Mouse (Mus musculus): ENCODE measurements around the gene Serinc1.
A peak's percentile ranks its signal among the peaks of the same experiment; 100 is the strongest.

Gene Serinc1

DNA sequence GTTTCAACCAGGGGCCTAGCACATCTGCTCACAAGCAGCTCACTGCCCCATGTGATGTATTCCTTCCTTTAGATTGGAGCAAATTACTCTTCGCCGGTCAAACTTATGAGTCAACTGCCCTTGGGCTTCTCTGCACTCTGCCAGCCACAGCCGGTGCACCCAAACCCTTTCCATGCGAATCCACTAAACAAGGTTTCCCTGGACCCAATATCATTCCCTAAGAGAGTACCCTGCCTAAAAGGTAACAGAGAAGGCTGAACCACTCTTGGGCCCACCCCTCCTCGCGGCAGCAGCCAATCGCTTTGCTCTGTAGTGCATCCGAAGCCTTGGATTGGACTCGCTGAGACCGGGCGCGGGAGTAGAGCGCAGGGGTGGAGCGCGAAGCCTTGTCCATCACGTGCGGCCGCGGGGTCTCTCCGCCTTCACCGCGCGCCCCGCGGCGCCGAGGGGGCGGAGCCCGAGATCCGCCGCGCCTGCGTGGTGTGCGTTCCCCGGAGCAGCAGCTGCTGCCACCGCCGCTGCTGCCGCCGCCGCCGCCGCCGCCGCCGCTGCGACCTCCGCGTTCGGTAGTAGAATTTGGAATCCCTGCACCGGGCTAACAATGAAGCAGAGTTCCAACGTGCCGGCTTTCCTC, 46.3 kb downstream of the Serinc1 start, which contains the start of gene Hsf2:
Gene Hsf2, plus strand, starts transcription at position 478 of the 634 bp plus-strand sequence.
- peak; percentile 99 for DNase-seq (ENCODE audit: low read depth, low spot score)

DNA sequence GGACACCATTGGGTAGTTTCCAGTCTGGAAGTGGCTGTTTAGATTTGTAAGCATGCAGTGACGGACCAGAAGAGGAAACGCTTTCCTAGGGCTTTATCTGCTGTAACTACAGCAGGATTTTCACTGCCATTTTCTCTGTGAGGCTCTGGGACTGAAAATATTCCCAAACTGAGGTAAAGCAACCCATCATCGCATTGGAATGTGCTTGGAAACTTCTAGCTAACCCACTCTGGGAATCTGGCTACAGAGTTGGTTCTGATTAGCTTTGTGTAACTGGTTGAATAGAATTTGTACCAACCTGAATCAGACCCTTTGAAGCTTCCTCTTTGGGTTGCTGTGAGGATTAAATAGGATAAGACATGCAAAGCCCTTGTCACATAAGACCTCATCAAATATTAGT, 47.6 kb downstream of the Serinc1 start:
- DNase-seq (ENCODE audit: low read depth, low spot score), result no peak

DNA sequence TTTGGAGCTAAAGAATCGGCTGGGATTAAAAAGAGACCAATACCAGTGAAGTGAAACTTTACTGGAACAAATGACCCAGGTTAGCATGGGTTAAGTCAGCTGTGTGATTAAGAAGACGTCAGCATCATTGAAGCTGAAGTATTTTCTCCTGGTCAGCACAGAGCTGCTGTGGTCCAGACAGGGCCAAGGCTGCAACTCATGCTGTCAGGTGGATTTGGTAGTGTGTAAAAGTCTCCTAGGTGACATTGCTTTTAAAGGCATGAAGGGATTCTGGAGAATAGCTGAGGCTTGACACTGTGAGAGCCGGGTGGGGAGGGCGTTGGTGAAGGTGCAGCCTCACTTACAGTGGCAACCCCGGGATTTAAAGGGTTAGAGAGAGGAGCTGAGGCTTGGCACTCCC, 50.6 kb downstream of the Serinc1 start:
- no peak for DNase-seq (ENCODE audit: low read depth, low spot score)

DNA sequence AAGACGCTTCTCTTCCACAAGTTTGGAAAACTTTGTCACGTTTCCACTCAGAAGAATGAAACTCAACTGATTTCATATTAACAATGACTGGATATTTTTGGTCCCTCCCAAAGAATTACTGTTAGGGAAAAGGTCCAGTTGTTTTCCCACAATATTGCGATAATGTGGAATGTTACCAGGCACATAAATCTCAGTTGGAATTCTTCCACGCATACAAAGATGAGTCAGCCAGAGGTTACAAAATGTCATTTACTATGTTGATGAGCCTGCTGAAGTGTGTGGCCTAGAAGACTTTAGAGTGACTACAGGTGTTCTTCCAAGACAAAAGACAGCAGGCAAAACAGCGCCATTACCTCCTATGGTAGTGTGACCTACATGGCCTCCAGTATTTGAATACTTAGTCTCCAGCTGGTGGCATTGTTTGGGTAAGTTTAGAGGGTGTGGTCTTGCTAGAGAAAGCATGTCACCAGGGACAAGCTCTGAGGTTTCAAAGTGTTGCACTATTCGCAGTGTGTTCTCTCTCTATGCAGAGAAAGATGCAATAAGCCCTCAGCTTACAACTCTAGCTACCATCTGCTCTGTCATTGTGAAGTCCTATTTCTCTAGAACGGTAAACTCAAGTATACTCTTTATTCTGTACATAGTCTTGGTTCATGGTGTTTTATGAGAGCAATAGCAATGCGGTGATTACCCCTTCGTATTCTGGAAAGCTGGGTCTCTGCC, 55.0 kb downstream of the Serinc1 start:
- DNase-seq (ENCODE audit: low read depth, low spot score), result no peak
